Mouse (Mus musculus) CH12.LX (cell line): Measurements from ENCODE around the gene Soga1. TPM values are rescaled to one million over a fixed set of nuclear protein-coding genes. Genes with fewer than 3 reads are reported as not detected.
A peak's percentile ranks its signal among the peaks of the same experiment; 100 is the strongest.

Experiments
- DNase-seq: peaks from one replicate; pipeline ENCODE4 v3.0.0-alpha.2; 2013; ENCODE audit errors: extremely low read depth
- H3K27ac ChIP-seq: 2 replicates; pipeline ENCODE4 v1.5.1; 2012; ENCODE audit warnings: low read depth, mild to moderate bottlenecking, control low read depth, moderate library complexity; ENCODE audit not compliant: insufficient read depth
- H3K27me3 ChIP-seq: replicated peaks from 2 replicates; pipeline ENCODE3; 2012; ENCODE audit warnings: inconsistent platforms
- H3K36me3 ChIP-seq, 2 experiments: replicated peaks in 1 of 2; 2 replicates each; pipeline versions ENCODE3 to v1.6.1; 2012; ENCODE audit warnings: inconsistent platforms in 1 of 2, low read length in 1 of 2, mild to moderate bottlenecking in 1 of 2, mixed read lengths in 1 of 2, moderate library complexity in 1 of 2; ENCODE audit not compliant: control insufficient read depth in 1 of 2, insufficient read depth in 1 of 2
- H3K4me1 ChIP-seq, 2 experiments: 2 replicates each; pipeline ENCODE4 v1.6.1; 2012; ENCODE audit warnings: inconsistent platforms in 1 of 2, moderate library complexity in 1 of 2; ENCODE audit not compliant: insufficient read depth in 2 of 2, control insufficient read depth in 1 of 2
- H3K4me2 ChIP-seq: 2 replicates; pipeline ENCODE4 v1.6.1; 2012; ENCODE audit warnings: low read depth, mild to moderate bottlenecking, control low read depth; ENCODE audit not compliant: poor library complexity, insufficient read depth, severe bottlenecking
- H3K4me3 ChIP-seq, 3 experiments: fragments of 150-350 bp in 1 of 3; sonication (generic) in 1 of 3; replicated peaks in 1 of 3; 2 replicates each; pipeline versions ENCODE3 to v1.5.1; 2011 to 2012; ENCODE audit warnings: low read depth in 2 of 3, low read length in 2 of 3, mild to moderate bottlenecking in 2 of 3, moderate library complexity in 2 of 3, control low read depth in 1 of 3, improper control_type of control experiment in 1 of 3, inconsistent platforms in 1 of 3, mixed read lengths in 1 of 3; ENCODE audit not compliant: poor library complexity in 1 of 3
- H3K79me2 ChIP-seq: replicated peaks from 2 replicates; pipeline ENCODE4 v1.6.1; 2012; ENCODE audit warnings: mild to moderate bottlenecking, moderate library complexity; ENCODE audit not compliant: control insufficient read depth, poor library complexity, insufficient read depth, severe bottlenecking; ENCODE audit errors: extremely low read depth
- H3K9ac ChIP-seq: 2 replicates; pipeline ENCODE4 v1.6.1; 2012; ENCODE audit warnings: low read depth, mild to moderate bottlenecking, control low read depth, moderate library complexity; ENCODE audit not compliant: insufficient read depth
- H3K9me3 ChIP-seq: replicated peaks from 2 replicates; pipeline ENCODE3; 2012; ENCODE audit warnings: low read length, inconsistent platforms, mixed read lengths
- BHLHE40 ChIP-seq: IDR thresholded peaks from 2 replicates; pipeline ENCODE4 v1.6.1; 2011; ENCODE audit warnings: mild to moderate bottlenecking, low read depth, low read length, improper control_type of control experiment
- CTCF ChIP-seq, 2 experiments: IDR thresholded peaks in 1 of 2; conservative IDR thresholded peaks in 1 of 2; 2 replicates each; pipeline ENCODE4 v1.5.1; 2011 to 2012; ENCODE audit warnings: low read depth in 2 of 2, low read length in 2 of 2, improper control_type of control experiment in 1 of 2, inconsistent platforms in 1 of 2, mild to moderate bottlenecking in 1 of 2, moderate library complexity in 1 of 2
- ELF1 ChIP-seq: IDR thresholded peaks from 2 replicates; pipeline ENCODE4 v1.6.1; 2014; ENCODE audit warnings: low read depth, mild to moderate bottlenecking, inconsistent platforms, low read length, improper control_type of control experiment
- EP300 ChIP-seq: IDR thresholded peaks from 2 replicates; pipeline ENCODE4 v1.6.1; 2011; ENCODE audit warnings: low read length, improper control_type of control experiment
- ETS1 ChIP-seq: conservative IDR thresholded peaks from 2 replicates; pipeline ENCODE4 v1.6.1; 2012; ENCODE audit warnings: low read depth, mild to moderate bottlenecking, inconsistent platforms, low read length, improper control_type of control experiment, moderate library complexity
- HCFC1 ChIP-seq: IDR thresholded peaks from 2 replicates; pipeline ENCODE4 v1.6.1; 2012; ENCODE audit warnings: low read depth, mild to moderate bottlenecking, inconsistent platforms, low read length, improper control_type of control experiment
- IRF4 ChIP-seq: IDR thresholded peaks from 2 replicates; pipeline ENCODE4 v1.6.1; 2014; ENCODE audit warnings: low read depth, mild to moderate bottlenecking, inconsistent platforms, low read length, improper control_type of control experiment
- JUN ChIP-seq: IDR thresholded peaks from 2 replicates; pipeline ENCODE4 v1.6.1; 2011; ENCODE audit warnings: low read depth, mild to moderate bottlenecking, low read length, improper control_type of control experiment, moderate library complexity; ENCODE audit not compliant: insufficient read depth
- JUND ChIP-seq: conservative IDR thresholded peaks from 2 replicates; pipeline ENCODE4 v1.6.1; 2011; ENCODE audit warnings: low read depth, low read length, improper control_type of control experiment
- KAT2A ChIP-seq: IDR thresholded peaks from 2 replicates; pipeline ENCODE4 v1.6.1; 2012; ENCODE audit warnings: low read length, improper control_type of control experiment, inconsistent platforms; ENCODE audit not compliant: insufficient replicate concordance
- NELFE ChIP-seq: IDR thresholded peaks from 2 replicates; pipeline ENCODE4 v1.6.1; 2011; ENCODE audit warnings: low read depth, low read length, improper control_type of control experiment
- NRF1 ChIP-seq: IDR thresholded peaks from 2 replicates; pipeline ENCODE4 v1.6.1; 2014; ENCODE audit warnings: low read depth, mild to moderate bottlenecking, inconsistent platforms, low read length, improper control_type of control experiment, moderate library complexity
- PAX5 ChIP-seq: IDR thresholded peaks from 2 replicates; pipeline ENCODE4 v1.6.1; 2012; ENCODE audit warnings: low read length, inconsistent platforms, mixed read lengths
- POLR2A ChIP-seq: IDR thresholded peaks from 2 replicates; pipeline ENCODE4 v1.6.1; 2011; ENCODE audit warnings: low read depth, mild to moderate bottlenecking, improper control_type of control experiment, low read length
- POLR2AphosphoS2 ChIP-seq: IDR thresholded peaks from 2 replicates; pipeline ENCODE4 v1.6.1; 2011; ENCODE audit warnings: low read depth, low read length, improper control_type of control experiment
- RAD21 ChIP-seq: IDR thresholded peaks from 2 replicates; pipeline ENCODE4 v1.6.1; 2011; ENCODE audit warnings: low read depth, mild to moderate bottlenecking, low read length, improper control_type of control experiment, moderate library complexity
- RCOR1 ChIP-seq: conservative IDR thresholded peaks from 2 replicates; pipeline ENCODE4 v1.6.1; 2012; ENCODE audit warnings: low read depth, mild to moderate bottlenecking, inconsistent platforms, low read length, improper control_type of control experiment
- SIN3A ChIP-seq: IDR thresholded peaks from 2 replicates; pipeline ENCODE4 v1.6.1; 2012; ENCODE audit warnings: low read length, improper control_type of control experiment, inconsistent platforms
- SMC3 ChIP-seq: IDR thresholded peaks from 2 replicates; pipeline ENCODE4 v1.6.1; 2011; ENCODE audit warnings: low read depth, low read length, improper control_type of control experiment
- TBP ChIP-seq: conservative IDR thresholded peaks from 2 replicates; pipeline ENCODE4 v1.6.1; 2011; ENCODE audit warnings: low read depth, low read length, improper control_type of control experiment
- USF2 ChIP-seq: conservative IDR thresholded peaks from 2 replicates; pipeline ENCODE4 v1.6.1; 2011; ENCODE audit warnings: low read depth, low read length, improper control_type of control experiment
- ZKSCAN1 ChIP-seq: IDR thresholded peaks from 2 replicates; pipeline ENCODE4 v1.6.1; 2012; ENCODE audit warnings: low read depth, inconsistent platforms, low read length, improper control_type of control experiment, borderline replicate concordance
- ZMIZ1 ChIP-seq: IDR thresholded peaks from 2 replicates; pipeline ENCODE4 v1.6.1; 2012; ENCODE audit warnings: low read depth, mild to moderate bottlenecking, inconsistent platforms, low read length, improper control_type of control experiment
- dilution Hi-C: fragments of 300-500 bp; cut with MboI; formaldehyde crosslinking; loops from 2 replicates; pipeline ENCODE4 v1.14.3; 2020; ENCODE audit warnings: low sequenced_read_pairs; ENCODE audit not compliant: extremely low pct_unique_long_range_greater_than_20kb, extremely low pct_ligation_motif_present
- in situ Hi-C: fragments of 300-500 bp; cut with MboI; formaldehyde crosslinking; loops from 3 replicates; pipeline ENCODE4 v1.14.3; 2019; ENCODE audit warnings: low sequenced_read_pairs, low pct_ligation_motif_present, low pct_unique_long_range_greater_than_20kb, mixed read lengths
- polyA plus RNA-seq: library from polyadenylated mRNA; unstranded; fragments of >175 nt; gene quantifications from 2 replicates; pipeline ENCODE4 v1.2.1, GENCODE M21; 2012; ENCODE audit warnings: low read depth; ENCODE audit not compliant: insufficient read length
- total RNA-seq, 2 experiments: library from RNA; depleted of rRNA; stranded (reverse); fragments of 300-350 nt in 1 of 2; fragments of >200 nt in 1 of 2; gene quantifications; 2 replicates each; pipeline ENCODE4 v1.2.3; 2012 to 2014

Soga1 gene
- total and polyA plus RNA-seq, 3 experiments, result 0.39 to 2.0 (median 2.0) TPM

DNA sequence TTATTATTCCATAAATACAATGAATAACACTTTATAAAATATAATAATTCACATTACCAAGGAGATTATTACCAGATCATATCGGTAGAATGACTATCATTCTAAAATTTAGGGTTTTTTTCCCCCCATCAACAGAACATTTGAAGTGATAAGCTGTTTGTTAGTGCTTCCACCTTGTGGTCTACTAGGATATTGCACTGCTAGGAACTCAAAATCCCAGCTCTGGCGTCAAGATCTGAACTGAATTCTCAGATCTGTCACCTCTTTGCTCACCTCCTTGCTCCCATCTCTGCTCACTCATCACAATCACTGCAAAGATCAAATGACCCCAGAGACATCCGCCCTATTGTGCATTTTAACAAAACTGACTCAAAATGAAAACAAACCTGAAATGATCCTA, 37.9 kb upstream of the Soga1 start:
- TF ChIP-seq CTCF (conservative IDR thresholded peaks at IDR 0.05 in 1 of 2, IDR thresholded peaks at IDR 0.05 in 1 of 2; ENCODE audit: low read depth in 2 of 2, low read length in 2 of 2), result peak; percentile 71 to 77
- TF ChIP-seq RAD21, result peak; percentile 62
- peak; percentile 50 for TF ChIP-seq SMC3
- no peak for TF ChIP-seq IRF4
- Histone ChIP-seq H3K36me3 (peaks cover 56 to 83% of the 10 kb centered on the region in 2 experiments), H3K4me2 (no peak overlapping the region), H3K27me3 (no peaks in the 10 kb centered on the region), H3K9me3 (no peaks in the 10 kb centered on the region), H3K4me3 (no peak overlapping the region), H3K4me1 (peaks cover 2 to 9% of the 10 kb centered on the region in 2 experiments; a peak in 3 of 4 replicates), H3K9ac (no peak overlapping the region), H3K79me2 (no peaks in the 10 kb centered on the region), H3K27ac (no peak overlapping the region)
- peak; percentile 69 for DNase-seq
- dilution Hi-C loops (no loop called here), in situ Hi-C loops (no loop called here)

GRCm38 (mm10) chr2:157108236-157108635, 29.2 kb upstream of the Soga1 start:
- H3K36me3 ChIP-seq, result peaks cover 70 to 85% of the 10 kb centered on the region in 2 experiments
- no peak for DNase-seq
- H3K4me2 ChIP-seq, result no peak overlapping the region
- dilution Hi-C loops (no loop called here), in situ Hi-C loops (no loop called here)
- no peak overlapping the region for H3K4me3 ChIP-seq
- no peaks in the 10 kb centered on the region for H3K79me2 ChIP-seq
- no peak overlapping the region for H3K9ac ChIP-seq
- no peaks in the 10 kb centered on the region for H3K9me3 ChIP-seq
- H3K27ac ChIP-seq, result no peak overlapping the region
- H3K4me1 ChIP-seq, result peaks cover 2 to 15% of the 10 kb centered on the region in 2 experiments; a peak in 3 of 4 replicates
- H3K27me3 ChIP-seq, result no peaks in the 10 kb centered on the region
- TF ChIP-seq PAX5 (no peak), ZMIZ1 (no peak), POLR2A (no peak), TBP (no peak), RAD21 (no peak), BHLHE40 (no peak), ZKSCAN1 (no peak), RCOR1 (no peak), POLR2AphosphoS2 (no peak), KAT2A (no peak), NRF1 (no peak), USF2 (no peak)

GRCm38 (mm10) chr2:157104454-157104853, 25.4 kb upstream of the Soga1 start:
- H3K4me1 ChIP-seq, result peaks cover 4 to 24% of the 10 kb centered on the region in 2 experiments; a peak in 3 of 4 replicates
- dilution Hi-C loops, result no loop called here

More at GRCm38 (mm10) chr2:157104454-157104853, 25.4 kb upstream of the Soga1 start:
- H3K27me3 ChIP-seq, result no peaks in the 10 kb centered on the region
- H3K9me3 ChIP-seq, result peaks cover 4% of the 10 kb centered on the region
- no peak overlapping the region for H3K4me2 ChIP-seq
- in situ Hi-C loops, result no loop called here
- TF ChIP-seq USF2 (no peak), EP300 (no peak), JUN (no peak), NELFE (no peak), POLR2AphosphoS2 (no peak), ETS1 (no peak), HCFC1 (no peak), RCOR1 (no peak), JUND (no peak), IRF4 (no peak), ELF1 (no peak), SIN3A (no peak)
- no peak overlapping the region for H3K9ac ChIP-seq
- H3K36me3 ChIP-seq, result peaks cover 64 to 86% of the 10 kb centered on the region in 2 experiments
- no peak overlapping the region for H3K27ac ChIP-seq
- DNase-seq, result no peak
- H3K4me3 ChIP-seq, result no peak overlapping the region
- no peaks in the 10 kb centered on the region for H3K79me2 ChIP-seq
